In the genomic region with DNA sequence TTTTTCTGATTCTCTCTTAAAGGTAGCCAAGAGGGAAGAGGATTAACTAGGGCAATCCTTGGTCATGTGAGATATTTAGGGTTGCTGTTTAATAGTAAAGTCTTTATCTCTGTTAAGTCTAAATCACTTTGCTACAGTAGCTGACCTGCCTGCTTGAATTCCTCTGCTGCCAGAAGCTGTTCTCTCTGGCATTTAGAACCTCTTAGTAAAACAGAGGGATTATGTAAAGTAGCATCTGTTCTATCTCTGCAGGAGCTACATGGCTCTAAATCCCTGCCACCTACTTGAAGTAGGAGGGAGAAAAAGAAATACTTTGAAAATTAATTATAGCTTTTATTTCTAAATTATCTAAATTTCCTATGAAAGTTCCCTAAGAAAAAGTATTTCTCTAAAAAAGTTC, we compare ENCODE assay signal across 27 mouse cellular contexts. TPM values are rescaled to one million over a fixed set of nuclear protein-coding genes. Genes with fewer than 3 reads are reported as not detected.
"Had no signal": no experiment of that assay in that cellular context is flagged by ENCODE, and none has a peak within 500 bp of the region (broad histone marks: within the 10 kb centered on the region; RNA-seq: fewer than 3 reads in every experiment).

No protein-coding gene starts in this region.

- DNase-seq: cerebellum, adult 8-10 months; cerebellum, adult 9-10 months; cerebellum, adult 9-11 months; cerebellum, postnatal 10 days; cerebellum, postnatal 14 days; cerebellum, postnatal 25 days; cerebellum, postnatal 36 days; embryo, embryonic 11 days; forebrain, postnatal 0 days; gastrocnemius, adult 2 months; gastrocnemius, postnatal 10 days; gastrocnemius, postnatal 14 days; gastrocnemius, postnatal 25 days; gastrocnemius, postnatal 36 days; heart, adult 11 months; heart, adult 18-20 months; heart, adult 2 months had no signal

- ATAC-seq: forebrain, embryonic 13.5 days; forebrain, embryonic 14.5 days; forebrain, embryonic 15.5 days; forebrain, embryonic 16.5 days; forebrain, postnatal 0 days had no signal

RNA-seq across cellular contexts. Expression of gene Vmn1r224, which starts 25.3 kb away (rescaled TPM):
- total RNA-seq: common myeloid progenitor, adult 5-6 weeks; forebrain, postnatal 0 days; gastrocnemius, adult 18-20 months; gastrocnemius, adult 2 months; gastrocnemius, adult 8-10 months; gastrocnemius, postnatal 10 days; gastrocnemius, postnatal 14 days; gastrocnemius, postnatal 25 days; gastrocnemius, postnatal 36 days; gastrocnemius, postnatal 4 days; granulocyte monocyte progenitor cell, adult 5-6 weeks; heart, adult 18-20 months; heart, adult 2 months; heart, adult 8-10 months had no signal

RNA-seq across cellular contexts. Expression of gene Vmn2r108, which starts 41.9 kb away (rescaled TPM):
- total RNA-seq: common myeloid progenitor, adult 5-6 weeks; forebrain, postnatal 0 days; gastrocnemius, adult 18-20 months; gastrocnemius, adult 2 months; gastrocnemius, adult 8-10 months; gastrocnemius, postnatal 10 days; gastrocnemius, postnatal 14 days; gastrocnemius, postnatal 25 days; gastrocnemius, postnatal 36 days; gastrocnemius, postnatal 4 days; granulocyte monocyte progenitor cell, adult 5-6 weeks; heart, adult 18-20 months; heart, adult 2 months had no signal

RNA-seq across cellular contexts. Expression of gene Vmn1r225, which starts 58.7 kb away (rescaled TPM):
- total RNA-seq: common myeloid progenitor, adult 5-6 weeks; forebrain, postnatal 0 days; gastrocnemius, adult 18-20 months; gastrocnemius, adult 2 months; gastrocnemius, adult 8-10 months; gastrocnemius, postnatal 10 days; gastrocnemius, postnatal 14 days; gastrocnemius, postnatal 25 days; gastrocnemius, postnatal 36 days; gastrocnemius, postnatal 4 days; granulocyte monocyte progenitor cell, adult 5-6 weeks; heart, adult 18-20 months; heart, adult 2 months; heart, adult 8-10 months had no signal
